Mouse (Mus musculus) liver, adult 2 months (tissue): ENCODE measurements at regions not wholly inside any gene's neighbourhood (a gene's known extent, or its start where the extent isn't known, plus 50 kb on each side); places are given as distances from the start of the nearest gene placed in this dataset.

Experiments used
- CTCF ChIP-seq: fragments of 200-500 bp; IDR thresholded peaks from 2 replicates; pipeline ENCODE4 v1.5.1; 2011; ENCODE audit warnings: low read depth, low read length, control low read depth
- POLR2A ChIP-seq: fragments of 200-500 bp; IDR thresholded peaks from 2 replicates; pipeline ENCODE4 v1.6.1; 2011; ENCODE audit warnings: low read length, control low read depth; ENCODE audit not compliant: insufficient read depth; ENCODE audit errors: extremely low read depth

DNA sequence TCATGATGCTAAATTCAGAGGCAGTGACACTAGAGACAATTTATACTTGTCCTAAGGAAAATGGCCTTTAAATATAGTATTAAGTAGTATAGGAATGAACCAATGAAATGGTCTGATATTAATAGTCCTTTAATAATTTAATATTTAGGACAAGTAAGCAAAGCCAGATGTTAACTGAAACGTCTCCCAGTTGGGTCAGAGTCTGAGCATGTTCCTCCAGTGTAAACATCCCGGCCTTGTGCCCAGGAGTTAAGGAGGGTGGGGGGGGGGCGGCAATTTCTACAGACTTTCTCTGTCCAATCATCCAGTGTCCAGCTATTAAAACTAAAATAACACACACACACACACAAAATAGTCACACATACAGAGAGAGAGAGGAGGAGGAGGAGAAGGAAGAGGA lies 374.1 kb upstream of the Nt5c1b start:
- TF ChIP-seq POLR2A (no peak), CTCF (no peak)
